Mouse (Mus musculus) activated CD4-positive, CD25-positive, alpha-beta regulatory T cell, adult 4 months (primary cell): ENCODE data around the gene Psmb1. TPM values are rescaled to one million over a fixed set of nuclear protein-coding genes. Genes with fewer than 3 reads are reported as not detected.
"Not testable (repeated sequence)": the region's sequence is repeated elsewhere in the genome, so short reads cannot be mapped to it uniquely, and the experiment has no call there.

Experiments used
- ATAC-seq: one replicate; pipeline ENCODE4 v1.8.0; 2017
- polyA plus RNA-seq, 2 experiments: library from polyadenylated mRNA; unstranded; fragments of 100-300 nt; shearing (Covaris generic); gene quantifications; one replicate each; pipeline ENCODE4 v1.2.1; 2017

Gene Psmb1
- polyA plus RNA-seq, 2 experiments from 2014 or later: 384 to 432 TPM

GRCm38 (mm10) chr17:15459761-15460160 lies 39.8 kb downstream of the Psmb1 start:
- ATAC-seq: no peak

- no peak for ATAC-seq
These were observed 43.0 kb downstream of the Psmb1 start for GRCm38 (mm10) chr17:15456595-15456994.

GRCm38 (mm10) chr17:15455203-15455602 lies 44.3 kb downstream of the Psmb1 start:
- ATAC-seq: no peak

- no peak for ATAC-seq
These were observed 49.9 kb downstream of the Psmb1 start for GRCm38 (mm10) chr17:15449606-15450005.

GRCm38 (mm10) chr17:15449144-15449543 lies 50.4 kb downstream of the Psmb1 start:
- ATAC-seq: not testable (repeated sequence)

GRCm38 (mm10) chr17:15447831-15448230 lies 51.7 kb downstream of the Psmb1 start:
- no peak for ATAC-seq

- ATAC-seq: no peak
These were observed 54.1 kb downstream of the Psmb1 start for GRCm38 (mm10) chr17:15445421-15445820.

- no peak for ATAC-seq
These were observed 59.0 kb downstream of the Psmb1 start for GRCm38 (mm10) chr17:15440463-15441121.

- ATAC-seq: no peak
These were observed 59.5 kb downstream of the Psmb1 start for GRCm38 (mm10) chr17:15440067-15440462.

GRCm38 (mm10) chr17:15434748-15435147 lies 64.8 kb downstream of the Psmb1 start:
- ATAC-seq: no peak

GRCm38 (mm10) chr17:15432036-15432435 lies 67.5 kb downstream of the Psmb1 start:
- no peak for ATAC-seq

- ATAC-seq: no peak
These were observed 68.0 kb downstream of the Psmb1 start for GRCm38 (mm10) chr17:15431551-15431950.

- ATAC-seq: no peak
These were observed 68.5 kb downstream of the Psmb1 start for GRCm38 (mm10) chr17:15431021-15431514.

- ATAC-seq: no peak
These were observed 69.6 kb downstream of the Psmb1 start for GRCm38 (mm10) chr17:15429937-15430336.

- no peak for ATAC-seq
These were observed 70.1 kb downstream of the Psmb1 start for GRCm38 (mm10) chr17:15429451-15429850.

- no peak for ATAC-seq
These were observed 73.6 kb downstream of the Psmb1 start for GRCm38 (mm10) chr17:15425931-15426330.

Other genes starting within 250 kb of the Psmb1 start
- under 1 TPM in 1 of 2 experiments, not detected in 1; 0.63 TPM for gene Dll1, start 122.9 kb downstream of the Psmb1 start, polyA plus RNA-seq
- gene Fam120b, start 103.5 kb downstream of the Psmb1 start, polyA plus RNA-seq: 10 to 100 TPM; 26.8 to 32.4 TPM
- gene Tbp, start 137 bp upstream of the Psmb1 start, polyA plus RNA-seq: 10 to 100 TPM; 43.5 to 57.4 TPM
- gene Pdcd2, start 27.6 kb upstream of the Psmb1 start, polyA plus RNA-seq: 10 to 100 TPM; 17.2 to 34.8 TPM
- 1 to 10 TPM; 4.7 to 6.5 TPM for gene Prdm9, start 64.6 kb upstream of the Psmb1 start, polyA plus RNA-seq
- gene Chd1, start 205.2 kb upstream of the Psmb1 start, polyA plus RNA-seq: 10 to 100 TPM; 16.3 to 17.3 TPM